Mouse (Mus musculus): ENCODE measurements around the gene Hmces.

DNA sequence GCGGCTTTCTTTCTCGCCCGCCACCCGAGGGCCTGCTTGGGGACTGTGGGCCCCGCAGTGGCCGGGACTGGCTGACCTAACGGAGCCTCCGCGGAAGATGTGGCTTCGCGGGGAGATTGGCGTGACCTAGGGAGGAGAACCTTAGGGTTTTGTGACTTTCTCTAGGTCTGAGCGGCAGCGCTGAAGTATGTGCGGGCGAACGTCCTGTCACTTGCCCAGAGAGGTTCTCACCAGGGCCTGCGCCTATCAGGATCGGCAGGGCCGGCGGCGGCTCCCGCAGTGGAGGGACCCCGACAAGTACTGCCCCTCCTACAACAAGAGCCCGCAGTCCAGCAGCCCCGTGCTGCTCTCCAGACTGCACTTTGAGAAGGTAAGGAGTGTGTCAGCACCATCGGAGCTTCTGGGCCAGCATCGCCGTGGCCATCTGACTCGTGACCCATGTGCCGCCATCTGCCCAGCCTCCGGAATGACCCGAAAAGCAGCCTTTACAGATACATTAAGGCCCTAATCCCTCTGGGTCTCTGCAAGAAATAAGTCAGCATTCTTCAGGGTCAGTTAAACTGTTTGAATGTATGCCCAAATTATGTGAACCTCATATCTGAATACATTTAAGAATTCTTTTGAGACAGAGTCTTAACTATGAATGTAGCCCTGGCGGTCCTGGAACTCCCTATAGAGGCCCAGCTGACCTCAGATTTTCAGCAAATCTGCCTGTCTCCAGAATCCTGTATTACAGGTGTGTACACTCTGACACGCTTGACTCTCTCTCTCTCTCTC, 779 bp downstream of the Hmces start:
- TF ChIP-seq CTCF (IDR thresholded peaks at IDR 0.05) (no peak; the same call in none of the 2 replicates), EP300 (IDR thresholded peaks at IDR 0.05) (no peak)
